Mouse (Mus musculus) adrenal gland, postnatal 4 days (tissue): ENCODE results near the gene Mrps18b. TPM values are rescaled to one million over a fixed set of nuclear protein-coding genes. Genes with fewer than 3 reads are reported as not detected.

Source experiments
- DNase-seq, 2 experiments: peaks; one replicate each; pipeline ENCODE4 v3.0.0; 2021 to 2022; ENCODE audit warnings: low spot score in 2 of 2, mixed read lengths in 2 of 2
- total RNA-seq, 2 experiments: library from RNA; stranded (reverse); gene quantifications; 2 replicates each; pipeline ENCODE4 v1.2.3; 2021

Mrps18b gene
- total RNA-seq, 2 experiments from 2014 or later = 77.3 to 83.2 TPM

- DNase-seq = peak; percentile 74 to 87
Observed at GRCm38 (mm10) chr17:35879245-35880057, 36.7 kb downstream of the Mrps18b start, which contains the start of gene Dhx16. TSS of gene Dhx16 (plus strand) at chr17:35879819.

GRCm38 (mm10) chr17:35874721-35875120 lies 41.5 kb downstream of the Mrps18b start:
- DNase-seq = no peak

GRCm38 (mm10) chr17:35873774-35874519 lies 42.2 kb downstream of the Mrps18b start:
- peak; percentile 83 to 86 for DNase-seq

- no peak for DNase-seq
Observed at GRCm38 (mm10) chr17:35870884-35871696, 45.1 kb downstream of the Mrps18b start.

- DNase-seq = no peak
Observed at GRCm38 (mm10) chr17:35870151-35870883, 45.9 kb downstream of the Mrps18b start.

GRCm38 (mm10) chr17:35869346-35870067 lies 46.7 kb downstream of the Mrps18b start:
- no peak for DNase-seq

GRCm38 (mm10) chr17:35868961-35869345 lies 47.2 kb downstream of the Mrps18b start:
- no peak for DNase-seq

- DNase-seq = no peak
Observed at GRCm38 (mm10) chr17:35868165-35868820, 47.9 kb downstream of the Mrps18b start.

- DNase-seq = no peak
Observed at GRCm38 (mm10) chr17:35866911-35867890, 49.0 kb downstream of the Mrps18b start.

GRCm38 (mm10) chr17:35866281-35866831 lies 49.8 kb downstream of the Mrps18b start:
- DNase-seq = peak in 1 of 2 experiments; percentile 51

- DNase-seq = peak in 1 of 2 experiments; percentile 55
Observed at GRCm38 (mm10) chr17:35865481-35866280, 50.5 kb downstream of the Mrps18b start, which contains the start of gene Ppp1r18. TSS of gene Ppp1r18 (plus strand) at chr17:35865593.

- no peak for DNase-seq
Observed at GRCm38 (mm10) chr17:35864832-35865353, 51.3 kb downstream of the Mrps18b start.

- peak; percentile 74 to 85 for DNase-seq
Observed at GRCm38 (mm10) chr17:35861198-35861857, 54.9 kb downstream of the Mrps18b start, which contains the start of gene Nrm. TSS of gene Nrm (plus strand) at chr17:35861318.

- no peak for DNase-seq
Observed at GRCm38 (mm10) chr17:35860831-35861197, 55.4 kb downstream of the Mrps18b start.
